Mouse (Mus musculus): ENCODE data around the gene Cd300c2.
"Not testable (repeated sequence)": the region's sequence is repeated elsewhere in the genome, so short reads cannot be mapped to it uniquely, and the experiment has no call there.

Cd300c2 gene

GRCm38 (mm10) chr11:115001474-115002040, at the start of gene Cd300c2:
TSS of gene Cd300c2 (minus strand) at chr11:115001880.
- no peak for DNase-seq

GRCm38 (mm10) chr11:115049282-115049895, 47.7 kb upstream of the Cd300c2 start:
- no peak for DNase-seq

- no peak for DNase-seq
Observed at GRCm38 (mm10) chr11:115048259-115048658, 46.6 kb upstream of the Cd300c2 start, which contains the start of gene Cd300ld3. TSS of gene Cd300ld3 (minus strand) at chr11:115048409.

DNA sequence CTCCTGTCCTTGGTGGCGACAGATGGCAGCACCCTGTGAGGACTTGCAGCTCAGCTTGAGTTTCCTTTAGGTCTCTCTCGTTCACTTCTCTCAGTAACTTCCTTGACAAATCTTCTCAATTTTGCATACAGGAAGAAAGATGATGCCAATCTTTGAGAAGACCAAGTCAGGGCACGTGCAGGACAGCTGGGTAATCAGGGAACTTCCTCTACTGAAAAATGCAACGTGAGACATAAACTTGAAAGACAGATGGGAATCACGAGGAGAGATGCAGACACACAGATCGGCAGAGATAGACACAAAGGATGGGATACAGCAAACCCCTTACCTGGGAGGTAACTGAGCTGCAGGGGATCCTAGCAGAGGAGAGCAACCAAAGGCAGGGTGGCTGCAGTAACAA, 36.0 kb upstream of the Cd300c2 start, which contains the start of gene Cd300ld5:
Cd300ld5 (minus strand) TSS at position 101 of the 400 bp plus-strand sequence.
- not testable (repeated sequence) for DNase-seq

DNA sequence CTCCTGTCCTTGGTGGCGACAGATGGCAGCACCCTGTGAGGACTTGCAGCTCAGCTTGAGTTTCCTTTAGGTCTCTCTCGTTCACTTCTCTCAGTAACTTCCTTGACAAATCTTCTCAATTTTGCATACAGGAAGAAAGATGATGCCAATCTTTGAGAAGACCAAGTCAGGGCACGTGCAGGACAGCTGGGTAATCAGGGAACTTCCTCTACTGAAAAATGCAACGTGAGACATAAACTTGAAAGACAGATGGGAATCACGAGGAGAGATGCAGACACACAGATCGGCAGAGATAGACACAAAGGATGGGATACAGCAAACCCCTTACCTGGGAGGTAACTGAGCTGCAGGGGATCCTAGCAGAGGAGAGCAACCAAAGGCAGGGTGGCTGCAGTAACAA, 25.2 kb upstream of the Cd300c2 start, which contains the start of gene Cd300ld4:
Cd300ld4 (minus strand) TSS at position 101 of the 400 bp plus-strand sequence.
- not testable (repeated sequence) for DNase-seq

DNA sequence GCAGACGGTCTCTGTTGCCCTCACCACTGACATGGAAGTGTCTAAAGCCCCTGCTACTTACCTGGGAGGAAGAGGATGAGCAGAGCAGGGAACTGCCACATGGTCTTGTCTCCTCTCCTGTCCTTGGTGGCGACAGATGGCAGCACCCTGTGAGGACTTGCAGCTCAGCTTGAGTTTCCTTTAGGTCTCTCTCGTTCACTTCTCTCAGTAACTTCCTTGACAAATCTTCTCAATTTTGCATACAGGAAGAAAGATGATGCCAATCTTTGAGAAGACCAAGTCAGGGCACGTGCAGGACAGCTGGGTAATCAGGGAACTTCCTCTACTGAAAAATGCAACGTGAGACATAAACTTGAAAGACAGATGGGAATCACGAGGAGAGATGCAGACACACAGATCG, 14.4 kb upstream of the Cd300c2 start, which contains the start of gene Cd300ld2:
Cd300ld2 (minus strand) TSS at position 101 of the 400 bp plus-strand sequence.
- DNase-seq, result not testable (repeated sequence)

GRCm38 (mm10) chr11:115004070-115004469, 2.4 kb upstream of the Cd300c2 start:
- no peak for DNase-seq

DNA sequence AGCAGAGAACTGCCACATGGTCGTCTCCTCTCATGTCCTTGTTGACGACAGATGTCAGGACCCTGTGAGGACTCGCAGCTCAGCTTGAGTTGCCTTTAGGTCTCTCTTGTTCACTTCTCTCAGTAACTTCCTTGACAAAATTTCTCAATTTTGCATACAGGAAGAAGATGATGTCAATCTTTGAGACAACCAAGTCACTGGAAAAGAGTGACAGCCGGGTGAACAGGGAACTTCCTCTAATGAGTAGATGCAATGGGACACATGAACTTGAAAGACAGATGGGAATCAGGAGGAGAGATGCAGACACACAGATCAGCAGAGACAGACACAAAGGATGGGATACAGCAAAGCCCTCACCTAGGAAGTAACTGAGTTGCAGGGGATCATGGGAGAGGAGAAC, 11.9 kb downstream of the Cd300c2 start, which contains the start of gene Cd300ld:
Cd300ld (minus strand) TSS at position 130 of the 400 bp plus-strand sequence.
- no peak for DNase-seq

GRCm38 (mm10) chr11:114981866-114982265, 19.8 kb downstream of the Cd300c2 start:
- no peak for DNase-seq

GRCm38 (mm10) chr11:114972726-114973125, 29.0 kb downstream of the Cd300c2 start:
- no peak for DNase-seq

DNA sequence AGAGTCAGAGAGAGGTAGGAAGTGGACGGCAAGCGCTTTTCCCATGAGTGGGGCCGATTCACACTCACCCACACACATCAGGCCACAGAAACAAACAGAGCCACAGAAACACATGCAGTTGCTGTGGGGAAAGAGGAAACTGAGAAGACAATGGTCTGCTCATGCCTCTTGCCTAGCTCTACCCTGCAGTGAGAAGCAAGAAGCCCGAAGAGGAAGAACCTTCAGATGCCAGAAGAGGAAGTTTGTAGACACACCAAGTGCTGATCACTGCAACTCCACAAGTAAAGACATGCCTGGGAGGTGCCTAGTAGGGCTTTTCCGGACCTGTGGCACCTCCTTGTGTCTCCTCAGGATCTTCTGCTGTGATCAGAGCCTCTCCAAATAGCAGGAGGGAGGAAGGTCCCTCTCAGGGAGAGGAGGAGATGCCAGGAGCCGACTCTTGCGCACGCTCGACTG, 32.9 kb downstream of the Cd300c2 start, which contains the start of gene Cd300c:
Cd300c (minus strand) TSS at position 406 of the 456 bp plus-strand sequence.
- no peak for DNase-seq

DNA sequence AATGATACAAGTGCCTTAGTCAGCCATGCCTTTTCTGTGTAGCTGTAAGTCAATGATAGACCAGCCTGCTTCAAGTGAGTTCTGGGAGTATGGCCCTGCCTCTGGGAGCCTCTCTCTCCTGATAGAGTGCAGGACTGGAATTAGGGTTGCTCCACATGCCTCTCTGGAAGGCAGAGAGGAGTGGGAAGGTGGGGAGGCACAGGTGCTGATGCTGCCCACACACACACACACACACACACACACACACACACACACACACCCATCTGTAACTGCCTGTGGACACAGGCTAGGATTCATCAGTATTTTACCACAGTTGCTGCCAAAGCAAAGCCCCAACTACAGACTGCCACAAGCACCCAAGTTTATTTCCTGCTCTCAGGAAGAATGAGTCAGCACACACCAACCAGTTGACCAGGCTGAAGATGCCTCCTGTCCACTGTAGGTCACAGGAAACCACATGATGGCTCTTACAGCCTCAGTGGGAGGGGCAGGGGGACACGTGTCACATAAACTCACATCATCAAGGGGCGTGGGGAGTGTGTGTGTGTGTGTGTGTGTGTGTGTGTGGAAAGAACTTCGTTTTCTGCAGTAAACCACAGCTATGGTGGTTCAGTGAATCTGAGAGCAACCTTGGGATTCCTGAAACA, 36.4 kb downstream of the Cd300c2 start:
- DNase-seq, result no peak

- no peak for DNase-seq
Observed at GRCm38 (mm10) chr11:114960369-114960768, 41.3 kb downstream of the Cd300c2 start.

Measured in kidney, adult 8-10 months (tissue).